Mouse (Mus musculus) stomach, postnatal 0 days (tissue): ENCODE results near the gene 4930415O20Rik.

Experiments
- CTCF ChIP-seq: IDR thresholded peaks from 2 replicates; pipeline ENCODE4 v1.5.1; 2016; ENCODE audit warnings: antibody characterized with exemption, low read depth, mild to moderate bottlenecking, moderate library complexity
- EP300 ChIP-seq: optimal IDR thresholded peaks from 2 replicates; pipeline ENCODE3; 2016; ENCODE audit warnings: antibody characterized with exemption

DNA sequence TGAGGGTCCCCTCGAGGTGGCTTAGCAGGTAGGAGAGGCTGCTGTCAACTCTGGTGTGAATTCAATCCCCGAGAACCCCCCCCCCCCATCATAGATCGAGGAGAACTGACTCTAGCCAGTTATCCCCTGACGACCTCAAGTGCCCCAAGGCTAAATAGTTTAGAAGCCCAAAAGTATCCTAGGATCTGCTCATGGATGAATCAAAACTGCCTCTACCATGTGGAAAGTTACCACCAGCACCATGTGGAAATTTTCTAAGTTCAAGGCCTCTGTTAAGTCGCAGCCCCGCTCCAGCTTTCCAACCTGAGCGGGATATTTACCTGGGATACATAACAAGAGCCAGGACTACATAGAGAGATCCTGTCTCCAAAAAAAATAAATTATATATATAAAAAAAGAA, 1.6 kb upstream of the 4930415O20Rik start:
- TF ChIP-seq EP300: no peak
- TF ChIP-seq CTCF: no peak
